Mouse (Mus musculus): ENCODE data around the gene Fam19a3. TPM values are rescaled to one million over a fixed set of nuclear protein-coding genes. Genes with fewer than 3 reads are reported as not detected.

Fam19a3 gene
- polyA plus RNA-seq, 1 experiment from 2014 or later = 1.0 TPM

GRCm38 (mm10) chr3:104800681-104801080, 19.0 kb upstream of the Fam19a3 start:
- Histone ChIP-seq H3K27me3 (ENCODE audit: control insufficient read depth, insufficient read depth, low read length) (no peaks in the 10 kb centered on the region), H3K9ac (ENCODE audit: low read length) (no peak overlapping the region), H3K4me1 (ENCODE audit: control insufficient read depth in 2 of 2, insufficient read depth in 2 of 2, low read length in 2 of 2) (peaks cover 4 to 10% of the 10 kb centered on the region in 2 experiments), H3K27ac (replicated peaks in 1 of 2; ENCODE audit: control insufficient read depth in 1 of 2, insufficient read depth in 1 of 2, low read depth in 2 of 2, low read length in 2 of 2) (no peak overlapping the region), H3K36me3 (ENCODE audit: control insufficient read depth, insufficient read depth, low read length) (peaks cover 94% of the 10 kb centered on the region), H3K4me2 (ENCODE audit: low read length) (no peak overlapping the region), H3K9me3 (ENCODE audit: control insufficient read depth, low read length) (no peaks in the 10 kb centered on the region), H3K4me3 (ENCODE audit: control insufficient read depth in 1 of 2, insufficient read depth in 1 of 2, low read depth in 1 of 2, low read length in 2 of 2) (no peak overlapping the region)
- ATAC-seq (ENCODE audit: insufficient number of reproducible peaks, insufficient read depth, low FRiP score, low read depth) = no peak
- 95% methylated on average over 11 of the region's 11 CpGs for WGBS

DNA sequence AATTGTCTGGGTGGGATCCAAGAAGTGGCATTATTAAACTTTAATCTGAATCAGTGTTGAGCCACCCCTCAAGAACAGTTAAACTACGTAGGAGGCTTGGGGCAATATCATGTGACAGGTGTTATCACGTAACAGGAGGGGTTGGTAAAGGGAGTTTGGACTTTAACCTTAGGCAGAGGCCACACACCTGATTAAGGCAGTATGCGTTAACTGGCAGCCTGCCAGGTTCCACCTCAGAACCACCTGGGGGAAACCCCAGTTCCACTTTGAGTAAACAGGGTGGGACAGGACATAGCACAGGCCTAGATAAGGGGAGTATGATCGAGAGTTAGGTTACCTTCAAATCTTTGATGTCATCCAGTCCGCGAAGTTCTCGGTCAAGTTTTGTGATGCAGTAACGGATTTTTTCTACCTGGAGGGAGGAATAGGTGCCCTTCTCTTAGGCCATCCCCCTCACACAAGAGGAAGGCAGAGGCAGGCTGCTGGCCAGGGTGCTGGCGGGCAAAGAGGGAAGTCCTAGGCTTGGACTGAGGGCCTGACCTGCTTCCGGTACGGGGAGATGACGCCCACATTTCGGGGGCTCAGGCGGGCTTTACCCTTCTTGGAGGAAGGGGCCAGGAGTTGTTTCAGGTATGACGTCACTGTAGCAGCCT, 14.9 kb upstream of the Fam19a3 start:
- Histone ChIP-seq H3K9me3 (ENCODE audit: control insufficient read depth, low read length) (no peaks in the 10 kb centered on the region), H3K4me2 (ENCODE audit: low read length) (no peak overlapping the region), H3K9ac (ENCODE audit: low read length) (no peak overlapping the region), H3K27ac (replicated peaks in 1 of 2; ENCODE audit: control insufficient read depth in 1 of 2, insufficient read depth in 1 of 2, low read depth in 2 of 2, low read length in 2 of 2) (peak overlapping the region in 1 of 2 experiments; percentile 5; a peak in 1 of 4 replicates), H3K4me1 (ENCODE audit: control insufficient read depth in 2 of 2, insufficient read depth in 2 of 2, low read length in 2 of 2) (peaks cover 36 to 47% of the 10 kb centered on the region in 2 experiments), H3K27me3 (ENCODE audit: control insufficient read depth, insufficient read depth, low read length) (no peaks in the 10 kb centered on the region), H3K36me3 (ENCODE audit: control insufficient read depth, insufficient read depth, low read length) (peaks cover 92% of the 10 kb centered on the region), H3K4me3 (ENCODE audit: control insufficient read depth in 1 of 2, insufficient read depth in 1 of 2, low read depth in 1 of 2, low read length in 2 of 2) (no peak overlapping the region)
- ATAC-seq (ENCODE audit: insufficient number of reproducible peaks, insufficient read depth, low FRiP score, low read depth) = no peak
- 66% methylated on average over 15 of the region's 15 CpGs for WGBS

DNA sequence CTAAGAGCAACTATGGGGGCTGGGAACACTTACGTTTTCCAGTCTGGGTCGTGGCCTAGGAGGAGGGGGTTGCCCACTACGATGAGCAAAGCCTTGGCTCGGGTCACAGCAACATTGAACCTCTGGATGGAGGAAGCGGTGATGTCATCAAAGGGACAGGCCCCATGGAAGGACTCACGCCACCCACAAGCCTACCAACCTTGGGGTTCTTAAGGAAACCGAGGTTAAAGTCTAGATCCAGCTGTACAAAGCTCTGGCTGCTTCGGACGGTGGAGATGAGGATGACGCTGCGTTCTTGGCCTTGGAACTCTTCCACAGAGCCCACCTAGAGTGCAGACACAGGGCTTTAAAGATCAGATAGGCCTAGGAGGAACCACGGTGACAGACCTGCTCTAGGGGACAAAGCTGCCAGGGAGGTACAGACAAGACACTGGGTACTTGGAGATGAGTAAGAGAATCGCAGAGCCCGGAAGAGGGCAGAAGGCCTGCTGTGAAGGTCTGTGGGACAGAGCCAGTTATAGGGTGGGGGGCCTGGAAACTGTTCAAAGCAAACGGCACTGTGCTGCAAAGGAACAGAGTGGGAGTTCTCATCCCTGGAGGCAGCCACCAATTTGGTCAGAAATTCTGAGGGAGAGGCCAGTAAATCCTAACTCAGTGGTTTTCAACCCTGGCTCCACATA, 14.2 kb upstream of the Fam19a3 start:
- H3K4me3 ChIP-seq (ENCODE audit: control insufficient read depth in 1 of 2, insufficient read depth in 1 of 2, low read depth in 1 of 2, low read length in 2 of 2) = no peak overlapping the region
- H3K9ac ChIP-seq (ENCODE audit: low read length) = no peak overlapping the region
- no peaks in the 10 kb centered on the region for H3K27me3 ChIP-seq (ENCODE audit: control insufficient read depth, insufficient read depth, low read length)
- H3K36me3 ChIP-seq (ENCODE audit: control insufficient read depth, insufficient read depth, low read length) = peaks cover 87% of the 10 kb centered on the region
- no peak overlapping the region for H3K4me2 ChIP-seq (ENCODE audit: low read length)
- H3K9me3 ChIP-seq (ENCODE audit: control insufficient read depth, low read length) = no peaks in the 10 kb centered on the region
- no peak for ATAC-seq (ENCODE audit: insufficient number of reproducible peaks, insufficient read depth, low FRiP score, low read depth)
- WGBS = 65% methylated on average over 15 of the region's 15 CpGs
- H3K27ac ChIP-seq (replicated peaks in 1 of 2; ENCODE audit: control insufficient read depth in 1 of 2, insufficient read depth in 1 of 2, low read depth in 2 of 2, low read length in 2 of 2) = peak overlapping the region in 1 of 2 experiments; percentile 94; a peak in 1 of 4 replicates
- H3K4me1 ChIP-seq (ENCODE audit: control insufficient read depth in 2 of 2, insufficient read depth in 2 of 2, low read length in 2 of 2) = peaks cover 42 to 55% of the 10 kb centered on the region in 2 experiments

DNA sequence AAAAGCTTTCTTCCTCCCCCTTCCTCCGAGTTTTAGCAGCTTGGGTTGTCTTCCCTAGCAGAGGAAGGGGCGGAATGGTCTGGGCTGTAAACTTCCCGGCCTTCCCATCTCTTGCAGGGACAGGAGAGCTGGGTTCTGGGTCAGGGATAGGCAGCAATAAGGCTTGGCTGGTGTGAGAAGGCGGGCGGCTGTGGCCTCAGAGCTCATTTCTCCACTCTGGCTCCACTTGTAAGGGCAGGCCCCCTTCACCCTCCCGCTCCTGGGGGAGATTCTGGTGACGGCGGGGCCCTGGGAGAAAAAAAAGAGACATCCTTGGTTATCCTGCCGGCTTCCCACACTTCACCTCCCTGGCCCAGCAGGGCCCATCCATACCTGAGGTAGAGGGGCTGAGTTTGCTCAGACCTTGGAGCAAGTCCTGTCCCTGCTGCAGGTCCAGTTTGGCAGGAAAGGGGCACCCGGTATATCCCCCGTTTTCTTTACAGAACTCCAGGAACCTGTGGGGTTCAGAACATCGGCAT, 13.4 kb upstream of the Fam19a3 start:
- 40% methylated on average over 12 of the region's 12 CpGs for WGBS
- ATAC-seq (ENCODE audit: insufficient number of reproducible peaks, insufficient read depth, low FRiP score, low read depth) = no peak

GRCm38 (mm10) chr3:104793871-104794828, 12.5 kb upstream of the Fam19a3 start:
- no peaks in the 10 kb centered on the region for H3K9me3 ChIP-seq (ENCODE audit: control insufficient read depth, low read length)
- ATAC-seq (ENCODE audit: insufficient number of reproducible peaks, insufficient read depth, low FRiP score, low read depth) = peak; percentile 93
- 35% methylated on average over 20 of the region's 20 CpGs for WGBS
- H3K27me3 ChIP-seq (ENCODE audit: control insufficient read depth, insufficient read depth, low read length) = no peaks in the 10 kb centered on the region
- peak overlapping the region; percentile 45 for H3K9ac ChIP-seq (ENCODE audit: low read length)
- H3K27ac ChIP-seq (replicated peaks in 1 of 2; ENCODE audit: control insufficient read depth in 1 of 2, insufficient read depth in 1 of 2, low read depth in 2 of 2, low read length in 2 of 2) = peak overlapping the region; percentile 89 to 94
- peaks cover 71% of the 10 kb centered on the region for H3K36me3 ChIP-seq (ENCODE audit: control insufficient read depth, insufficient read depth, low read length)
- peaks cover 51 to 62% of the 10 kb centered on the region in 2 experiments for H3K4me1 ChIP-seq (ENCODE audit: control insufficient read depth in 2 of 2, insufficient read depth in 2 of 2, low read length in 2 of 2)
- no peak overlapping the region for H3K4me3 ChIP-seq (ENCODE audit: control insufficient read depth in 1 of 2, insufficient read depth in 1 of 2, low read depth in 1 of 2, low read length in 2 of 2)
- peak overlapping the region; percentile 39 for H3K4me2 ChIP-seq (ENCODE audit: low read length)

More for the DNA sequence above, 13.4 kb upstream of the Fam19a3 start:
- Histone ChIP-seq H3K4me1 (ENCODE audit: control insufficient read depth in 2 of 2, insufficient read depth in 2 of 2, low read length in 2 of 2) (peaks cover 49 to 61% of the 10 kb centered on the region in 2 experiments), H3K9me3 (ENCODE audit: control insufficient read depth, low read length) (no peaks in the 10 kb centered on the region), H3K27ac (replicated peaks in 1 of 2; ENCODE audit: control insufficient read depth in 1 of 2, insufficient read depth in 1 of 2, low read depth in 2 of 2, low read length in 2 of 2) (peak overlapping the region; percentile 69 to 94), H3K27me3 (ENCODE audit: control insufficient read depth, insufficient read depth, low read length) (no peaks in the 10 kb centered on the region), H3K9ac (ENCODE audit: low read length) (peak overlapping the region; percentile 41), H3K4me3 (ENCODE audit: control insufficient read depth in 1 of 2, insufficient read depth in 1 of 2, low read depth in 1 of 2, low read length in 2 of 2) (no peak overlapping the region), H3K36me3 (ENCODE audit: control insufficient read depth, insufficient read depth, low read length) (peaks cover 80% of the 10 kb centered on the region), H3K4me2 (ENCODE audit: low read length) (peak overlapping the region; percentile 29)

- Histone ChIP-seq H3K27ac (replicated peaks in 1 of 2; ENCODE audit: control insufficient read depth in 1 of 2, insufficient read depth in 1 of 2, low read depth in 2 of 2, low read length in 2 of 2) (peak overlapping the region in 1 of 2 experiments; percentile 15; a peak in 1 of 4 replicates), H3K4me3 (ENCODE audit: control insufficient read depth in 1 of 2, insufficient read depth in 1 of 2, low read depth in 1 of 2, low read length in 2 of 2) (no peak overlapping the region), H3K4me2 (ENCODE audit: low read length) (peak overlapping the region; percentile 90; the same call in 1 of the 2 replicates), H3K27me3 (ENCODE audit: control insufficient read depth, insufficient read depth, low read length) (no peaks in the 10 kb centered on the region), H3K9me3 (ENCODE audit: control insufficient read depth, low read length) (no peaks in the 10 kb centered on the region), H3K36me3 (ENCODE audit: control insufficient read depth, insufficient read depth, low read length) (peaks cover 61% of the 10 kb centered on the region), H3K9ac (ENCODE audit: low read length) (peak overlapping the region; percentile 21; the same call in 1 of the 2 replicates), H3K4me1 (ENCODE audit: control insufficient read depth in 2 of 2, insufficient read depth in 2 of 2, low read length in 2 of 2) (peaks cover 54 to 69% of the 10 kb centered on the region in 2 experiments)
- 48% methylated on average over 15 of the region's 15 CpGs for WGBS
- no peak for ATAC-seq (ENCODE audit: insufficient number of reproducible peaks, insufficient read depth, low FRiP score, low read depth)
Observed at GRCm38 (mm10) chr3:104792360-104793270, 11.0 kb upstream of the Fam19a3 start.
